Mouse (Mus musculus) left cerebral cortex, postnatal 14 days (tissue): ENCODE results near the gene Cdc14a. TPM values are rescaled to one million over a fixed set of nuclear protein-coding genes. Genes with fewer than 3 reads are reported as not detected.
A peak's percentile ranks its signal among the peaks of the same experiment; 100 is the strongest.

Source experiments
- DNase-seq, 2 experiments: peaks; one replicate each; pipeline ENCODE4 v3.0.0; 2021 to 2022; ENCODE audit warnings: low spot score in 2 of 2, mixed read lengths in 1 of 2
- intact Hi-C: fragments of 180-260 bp; cut with DNase I; formaldehyde crosslinking; loops from one replicate; pipeline ENCODE4 v1.15.1; 2025
- total RNA-seq, 2 experiments: library from RNA; stranded (reverse); gene quantifications; 2 replicates each; pipeline ENCODE4 v1.2.3; 2021

Cdc14a gene
- total RNA-seq, 2 experiments from 2014 or later = 3.4 to 4.4 TPM

DNA sequence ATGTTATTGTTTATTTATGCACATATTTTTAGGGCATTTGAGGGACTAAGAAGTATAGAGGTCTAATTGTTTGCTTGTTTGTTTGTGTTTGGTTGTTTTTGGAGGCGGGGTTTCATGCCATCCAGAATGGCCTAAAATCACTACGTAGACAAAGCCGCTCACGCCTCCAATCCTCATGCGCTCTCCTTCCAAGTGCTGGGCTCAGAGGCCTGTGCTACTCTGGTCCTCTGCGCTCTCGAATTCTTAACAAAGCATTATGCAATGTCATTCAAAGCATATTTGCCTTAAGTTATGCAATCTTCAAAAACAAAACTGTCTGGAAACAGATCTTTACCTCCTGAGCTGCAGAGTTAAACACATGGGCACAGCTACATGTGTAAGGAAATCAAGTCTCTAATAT is 121.3 kb downstream of the Cdc14a start:
- DNase-seq = no peak
- intact Hi-C loops = no loop called here

DNA sequence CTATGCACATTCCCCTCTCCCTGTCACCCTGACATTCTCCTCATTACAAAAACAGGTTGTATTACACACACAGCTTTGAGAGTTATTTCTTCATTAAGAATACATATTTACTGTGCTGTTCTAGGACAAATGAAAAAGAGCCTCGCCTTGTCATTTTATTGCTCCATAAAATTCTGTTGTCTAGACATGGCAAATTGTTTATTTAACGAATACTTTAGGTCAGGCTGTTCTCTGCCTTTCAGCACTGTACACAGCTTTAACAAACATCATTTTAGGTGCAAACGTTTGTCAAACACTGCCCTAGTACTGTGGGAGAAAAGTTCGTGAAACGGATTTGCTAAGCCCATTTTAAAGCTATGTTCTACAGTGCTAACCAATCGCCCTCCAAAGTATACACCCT is 122.1 kb downstream of the Cdc14a start:
- no peak for DNase-seq
- intact Hi-C loops = no loop called here

DNA sequence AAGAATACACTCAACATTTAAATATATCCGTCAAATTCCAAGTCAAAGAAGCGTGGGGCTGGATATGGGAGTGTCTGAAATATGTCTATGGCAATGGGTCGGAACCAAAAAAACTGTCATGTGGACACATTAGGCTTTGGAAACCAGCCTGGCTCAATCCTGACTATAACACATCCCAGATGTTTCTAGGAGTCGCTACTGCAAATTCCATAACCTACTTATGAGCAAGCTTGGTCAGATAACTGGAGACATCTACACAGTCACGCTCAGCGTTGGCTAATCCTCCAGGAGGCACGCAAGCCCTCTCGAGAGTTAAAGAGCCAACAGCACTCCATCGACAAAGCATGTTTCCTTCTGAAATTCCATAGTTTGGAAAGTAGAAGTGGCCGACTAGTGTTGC is 125.1 kb downstream of the Cdc14a start:
- no peak for DNase-seq
- intact Hi-C loops = no loop called here

DNA sequence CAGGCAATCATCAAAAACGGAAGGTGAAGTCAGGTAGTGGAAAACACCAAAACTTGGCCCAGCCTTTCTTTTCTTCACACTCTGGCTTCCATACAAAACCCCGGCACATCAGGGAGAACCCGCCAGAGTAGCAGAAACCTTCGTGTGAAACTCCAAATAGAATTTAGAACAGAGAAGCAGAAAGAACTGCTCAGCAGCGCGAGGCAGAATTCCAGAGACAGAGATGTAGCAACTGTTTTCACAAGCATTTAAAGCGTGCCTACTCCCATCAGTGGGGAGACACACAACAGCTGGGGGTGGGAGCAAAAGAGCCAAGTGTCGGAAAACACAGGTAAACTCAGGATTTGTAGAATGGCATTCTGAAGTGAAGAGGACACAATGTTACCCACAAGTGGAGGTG is 125.8 kb downstream of the Cdc14a start:
- peak; percentile 43 to 58 for DNase-seq
- intact Hi-C loops = no loop called here

DNA sequence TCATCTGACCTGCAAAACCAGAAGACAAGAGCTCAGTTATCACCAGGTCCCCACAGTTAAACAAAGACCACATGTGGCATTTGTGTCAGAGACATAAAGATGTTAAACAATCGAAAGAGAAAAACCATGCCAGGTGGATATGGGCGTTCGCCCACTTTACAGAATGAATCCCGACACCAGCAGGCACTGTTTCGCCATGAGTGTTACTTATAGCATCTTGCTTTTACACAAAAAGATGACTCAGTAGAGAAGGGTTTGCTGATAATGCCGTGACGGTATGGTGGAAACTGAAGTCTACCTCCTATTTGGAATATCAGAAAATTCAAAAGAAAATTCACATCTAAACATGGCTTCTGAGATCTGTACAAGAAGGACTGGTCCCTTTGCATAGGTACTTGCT is 126.7 kb downstream of the Cdc14a start:
- no peak for DNase-seq
- intact Hi-C loops = no loop called here

DNA sequence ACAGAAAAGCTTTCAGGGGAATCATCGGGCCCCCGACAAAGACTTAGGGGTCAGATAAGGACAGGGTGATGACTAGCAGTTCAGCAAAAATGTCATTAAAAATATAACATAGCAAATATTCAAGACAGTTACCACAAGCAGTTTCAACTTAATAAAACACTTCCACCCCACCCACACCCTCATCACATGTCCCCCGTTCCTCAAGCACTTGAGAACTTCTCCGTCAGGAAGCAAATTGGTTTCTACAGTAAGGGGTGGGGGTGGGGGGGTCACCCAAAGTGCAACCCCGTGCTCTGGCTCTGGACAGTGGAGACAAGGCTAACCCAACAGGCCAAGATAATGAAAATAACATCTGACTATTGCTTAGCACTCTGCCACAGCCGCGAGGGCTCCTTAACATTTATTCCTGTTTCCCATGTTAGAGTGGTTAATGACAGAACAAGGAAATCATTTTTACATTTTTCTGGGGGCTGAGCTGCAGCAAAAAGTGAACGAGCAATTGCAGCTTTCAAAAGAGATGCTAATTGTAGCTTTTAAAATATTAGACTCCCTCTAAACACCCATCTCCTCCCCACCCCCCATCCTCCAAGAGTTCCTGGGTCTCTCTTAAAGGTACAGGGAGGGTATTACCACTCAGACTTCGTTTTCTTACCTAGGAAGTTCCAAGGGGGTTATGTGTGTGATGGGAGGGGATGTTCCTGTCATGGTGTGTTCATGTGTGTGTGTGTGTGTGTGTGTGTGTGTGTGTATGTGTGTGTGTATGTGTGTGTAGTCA is 133.6 kb downstream of the Cdc14a start:
- DNase-seq = peak in 1 of 2 experiments; percentile 17
- intact Hi-C loops = no loop called here

DNA sequence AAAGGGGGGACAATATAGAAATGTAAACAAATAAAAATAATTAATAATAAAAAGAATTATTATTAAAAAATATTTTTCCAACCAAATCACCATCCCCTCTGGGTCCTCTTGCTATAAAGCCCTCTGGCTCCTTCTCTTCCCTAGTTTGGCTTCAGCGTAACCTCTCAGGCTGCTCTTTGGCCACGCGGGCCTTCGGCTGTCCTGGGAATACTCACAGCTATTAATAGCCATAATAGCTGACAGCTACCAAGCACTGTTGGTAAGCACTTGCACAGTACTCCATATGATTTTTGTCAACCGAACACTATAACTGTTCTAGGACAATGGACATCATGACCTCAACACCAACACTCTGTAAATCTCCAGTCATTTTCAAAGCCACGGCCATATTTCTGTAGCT is 135.0 kb downstream of the Cdc14a start:
- no peak for DNase-seq
- intact Hi-C loops = no loop called here

DNA sequence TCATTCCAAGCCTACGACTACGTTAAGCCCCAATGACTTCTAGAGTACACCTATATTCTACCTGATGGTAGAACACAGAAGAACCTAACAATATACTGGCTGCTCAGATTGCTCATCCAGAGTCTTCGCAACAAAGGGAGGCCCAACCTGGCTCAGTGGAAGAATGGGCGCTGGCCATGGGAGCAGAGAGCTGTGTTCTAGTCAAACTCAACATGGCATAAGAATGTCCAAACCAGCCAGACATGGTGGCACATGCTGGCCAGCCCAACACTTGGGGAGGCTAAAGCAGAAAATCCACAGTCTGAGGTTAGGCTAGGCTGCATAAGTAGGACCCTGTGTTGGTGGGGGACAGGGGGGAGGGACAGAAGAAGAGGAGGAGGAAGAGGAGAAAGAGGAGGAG is 139.1 kb downstream of the Cdc14a start:
- intact Hi-C loops = no loop called here

DNA sequence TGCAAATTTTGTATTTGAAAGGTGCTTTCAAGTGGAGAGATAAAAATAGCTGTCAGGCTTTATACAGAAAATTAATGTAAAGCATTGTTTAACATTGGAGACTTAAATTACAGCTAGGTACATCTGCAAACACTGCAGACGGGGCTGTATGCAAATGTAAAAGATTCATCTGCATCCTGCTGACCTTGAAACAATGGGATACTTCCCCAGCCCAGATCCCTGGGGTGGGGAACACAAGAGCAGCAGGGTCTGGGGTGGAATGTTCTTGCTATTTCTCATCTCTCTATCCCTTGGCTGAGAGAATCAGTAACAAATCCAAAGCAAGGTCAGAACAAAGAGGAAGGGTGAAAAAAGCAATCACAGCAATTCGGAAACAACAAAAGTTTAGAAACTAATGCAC is 139.8 kb downstream of the Cdc14a start:
- DNase-seq = no peak
- intact Hi-C loops = no loop called here

More for the DNA sequence above, 139.1 kb downstream of the Cdc14a start:
- DNase-seq = no peak

DNA sequence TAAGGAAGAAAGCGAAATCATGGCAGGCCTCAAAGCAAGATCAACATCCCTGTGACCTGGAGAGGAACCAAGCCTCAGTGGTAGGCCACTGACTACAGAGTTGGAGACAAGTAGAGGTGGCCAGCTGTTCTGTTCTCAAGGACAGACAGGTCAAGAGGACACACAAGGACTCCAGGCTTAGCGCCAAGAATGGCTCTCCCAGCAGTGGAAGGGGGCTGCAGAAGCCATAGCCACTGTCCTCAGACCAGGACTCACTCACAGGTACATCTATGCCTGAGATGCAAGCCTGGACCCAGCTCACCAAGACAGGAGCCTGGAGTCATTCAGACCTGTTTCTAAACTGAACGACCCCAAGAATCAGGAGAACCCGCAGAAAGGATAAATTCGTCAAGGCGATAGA is 142.2 kb downstream of the Cdc14a start:
- no peak for DNase-seq
- intact Hi-C loops = no loop called here

DNA sequence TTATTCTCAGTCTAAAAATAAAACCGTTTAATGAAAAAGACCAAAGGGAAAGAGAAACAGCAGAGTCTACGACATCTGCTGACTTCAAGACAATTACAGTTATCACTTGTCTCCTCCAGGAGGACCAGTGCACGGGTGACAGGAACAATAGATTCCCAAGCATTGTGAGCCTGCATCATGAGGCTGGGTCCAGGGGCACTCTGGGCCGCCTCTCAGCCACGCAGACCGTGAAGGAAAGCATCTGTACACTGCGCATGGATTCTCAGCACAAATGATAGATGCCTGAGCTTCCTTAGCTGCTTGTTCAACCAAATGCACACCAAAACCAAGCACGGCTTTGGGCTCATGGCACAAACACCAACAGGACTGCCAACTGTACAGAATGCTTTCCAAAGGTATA is 146.7 kb downstream of the Cdc14a start:
- DNase-seq = no peak
- intact Hi-C loops = no loop called here

DNA sequence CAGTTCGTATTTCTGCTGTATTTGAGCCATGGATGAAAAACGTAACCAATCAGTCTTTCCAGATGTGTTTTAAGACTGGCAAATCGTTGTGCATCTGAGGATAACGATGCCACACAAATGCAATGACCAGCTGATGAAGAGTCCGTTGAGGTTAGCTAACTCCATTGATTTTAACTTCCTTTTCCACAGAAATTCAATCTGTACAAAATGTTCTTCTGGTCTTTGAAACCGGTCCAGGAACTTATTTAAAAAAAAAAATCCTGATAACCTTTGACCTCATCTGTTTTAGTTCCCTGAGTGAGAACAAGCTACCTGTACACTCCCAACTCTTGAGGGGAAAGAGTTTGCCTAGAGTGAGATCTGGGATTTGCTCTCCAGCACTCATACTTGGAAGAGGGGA is 152.2 kb downstream of the Cdc14a start:
- intact Hi-C loops = no loop called here
- DNase-seq = no peak

DNA sequence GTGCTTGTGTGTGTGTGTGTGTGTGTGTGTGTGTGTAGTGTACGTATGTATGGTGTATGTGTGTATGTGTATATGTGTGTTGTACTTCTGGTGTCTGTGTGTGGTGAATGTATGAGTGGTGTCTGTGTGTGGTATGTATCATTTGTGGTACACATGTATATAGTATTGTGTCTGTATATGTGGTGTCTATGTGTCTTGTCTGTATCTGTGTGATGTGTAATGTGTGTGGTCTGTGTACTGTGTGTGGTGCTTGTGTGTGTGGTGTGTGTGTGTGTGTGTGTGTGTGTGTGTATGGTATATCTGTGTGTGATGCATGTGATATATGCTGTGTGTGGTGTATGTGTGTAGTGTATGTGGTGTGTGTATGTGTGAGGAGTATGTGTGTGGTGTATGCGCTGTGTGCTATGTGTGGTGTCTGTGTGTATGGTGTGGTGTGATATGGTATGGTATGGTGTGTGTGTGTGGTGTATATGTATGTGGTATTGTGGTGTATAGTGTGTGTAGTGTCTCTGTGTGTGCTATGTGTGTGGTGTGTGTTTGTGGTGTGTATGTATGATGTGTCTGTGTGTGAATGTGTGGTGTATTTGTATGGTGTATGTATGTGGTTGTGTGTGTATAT is 156.7 kb downstream of the Cdc14a start:
- intact Hi-C loops = no loop called here

DNA sequence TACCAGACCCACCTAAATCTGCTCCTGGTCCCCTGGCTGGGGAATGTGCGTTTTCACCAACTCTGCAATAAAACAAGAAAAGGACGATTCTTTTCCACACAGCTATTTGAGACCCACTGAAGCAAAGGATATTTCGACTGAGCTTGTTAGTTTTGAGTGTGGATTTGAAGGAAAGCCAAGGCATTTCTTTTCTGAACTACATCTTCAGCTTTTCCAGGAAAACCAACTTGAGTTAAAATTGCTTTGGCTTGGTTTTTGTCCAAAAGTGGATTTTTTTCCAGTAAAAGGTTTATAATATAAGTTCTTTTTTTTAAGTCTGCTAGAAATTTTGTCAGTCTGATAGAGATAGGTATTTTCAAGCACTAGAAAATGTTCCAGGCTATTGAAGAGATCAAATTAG is 157.5 kb downstream of the Cdc14a start:
- no peak for DNase-seq

More for the DNA sequence above, 156.7 kb downstream of the Cdc14a start:
- DNase-seq = no peak

DNA sequence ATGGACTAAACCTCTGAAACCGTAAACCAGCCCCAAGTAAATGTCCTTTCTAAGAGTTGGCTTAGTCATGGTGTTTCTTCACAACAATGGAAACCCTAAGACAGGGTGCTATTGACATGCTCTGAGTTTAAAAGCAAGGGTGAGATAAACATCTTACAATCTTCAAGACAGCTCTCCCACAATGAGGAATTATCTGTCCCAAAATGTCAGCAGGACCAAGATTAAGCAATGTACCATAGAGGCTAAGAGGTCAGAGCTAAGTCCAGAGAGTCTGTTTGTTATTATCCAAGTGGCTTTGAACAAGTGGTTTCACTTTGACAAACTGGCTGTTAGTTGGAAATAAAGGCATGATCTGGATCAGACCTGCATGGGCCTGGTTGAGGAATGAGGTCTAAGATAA is 159.9 kb downstream of the Cdc14a start:
- intact Hi-C loops = no loop called here
- DNase-seq = no peak

More for the DNA sequence above, 157.5 kb downstream of the Cdc14a start:
- intact Hi-C loops = no loop called here

DNA sequence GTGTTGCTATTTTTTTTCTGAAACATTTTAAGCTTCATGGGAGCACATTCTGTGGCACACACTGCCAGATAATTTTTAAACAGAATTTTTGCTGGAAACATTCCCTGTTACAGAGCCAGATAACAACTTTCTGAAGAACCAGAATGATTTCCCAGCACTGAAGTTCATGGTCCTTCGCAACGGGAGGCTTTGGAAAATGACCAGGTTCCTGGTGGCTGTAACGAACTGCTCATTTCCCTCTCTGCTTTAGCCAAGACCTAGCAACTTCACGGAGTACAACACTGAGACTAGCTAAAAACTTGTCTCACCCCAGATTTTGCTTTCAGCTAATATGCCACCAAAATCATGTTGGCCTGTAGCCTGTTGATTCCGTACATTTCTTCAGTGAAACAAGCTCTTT is 160.8 kb downstream of the Cdc14a start:
- DNase-seq = no peak
- intact Hi-C loops = no loop called here

DNA sequence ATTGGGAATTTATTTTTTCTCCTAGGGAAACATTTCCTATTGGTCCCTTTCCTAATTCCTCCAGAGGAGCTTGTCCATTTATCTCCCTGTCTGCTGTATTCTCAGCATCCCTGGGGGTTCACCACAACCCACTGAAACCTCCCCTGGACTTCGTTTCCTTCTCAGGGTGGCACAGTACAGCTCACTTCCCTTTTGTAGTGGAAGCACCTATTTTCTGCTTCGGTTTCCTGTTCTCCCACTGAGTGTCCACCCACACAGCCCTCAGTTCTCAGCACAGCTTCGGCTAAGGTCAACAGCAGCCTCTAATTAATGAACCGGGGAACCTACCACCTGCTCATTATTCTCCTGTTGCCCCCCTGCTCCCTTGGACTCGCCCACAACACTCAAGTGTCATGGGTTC is 167.7 kb downstream of the Cdc14a start:
- intact Hi-C loops = no loop called here
- no peak for DNase-seq

DNA sequence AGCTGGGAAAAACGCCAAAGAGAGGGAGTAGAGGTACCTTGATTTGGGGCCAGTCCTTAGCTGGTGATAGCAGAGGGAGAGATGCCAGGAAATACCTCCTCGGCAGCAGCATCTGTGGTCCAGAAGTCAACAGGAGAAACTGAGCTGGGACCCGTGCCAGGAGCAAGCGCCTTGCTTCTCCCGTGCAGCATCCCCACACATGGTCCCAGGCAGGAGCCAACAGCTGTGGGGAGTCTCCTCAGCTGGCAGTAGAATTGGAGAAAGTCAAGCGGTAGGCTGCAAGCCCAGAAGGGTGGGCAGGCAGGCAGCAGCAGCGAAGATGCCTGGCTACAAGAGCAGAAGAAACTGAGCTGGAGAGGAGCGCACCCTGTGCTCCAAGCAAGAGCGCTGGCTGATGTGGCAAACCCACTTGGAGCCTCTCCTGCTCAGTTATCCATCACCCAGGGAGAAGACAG is 170.7 kb downstream of the Cdc14a start, which contains the start of gene Gpr88:
Gene Gpr88 (minus strand): TSS at position 427 of the 455 bp plus-strand sequence.
- peak; percentile 84 to 93 for DNase-seq
- intact Hi-C loops = loop anchor here (5.0 kb wide), 3 partner anchors 74 to 216 kb away; no protein-coding TSS in a partner anchor

DNA sequence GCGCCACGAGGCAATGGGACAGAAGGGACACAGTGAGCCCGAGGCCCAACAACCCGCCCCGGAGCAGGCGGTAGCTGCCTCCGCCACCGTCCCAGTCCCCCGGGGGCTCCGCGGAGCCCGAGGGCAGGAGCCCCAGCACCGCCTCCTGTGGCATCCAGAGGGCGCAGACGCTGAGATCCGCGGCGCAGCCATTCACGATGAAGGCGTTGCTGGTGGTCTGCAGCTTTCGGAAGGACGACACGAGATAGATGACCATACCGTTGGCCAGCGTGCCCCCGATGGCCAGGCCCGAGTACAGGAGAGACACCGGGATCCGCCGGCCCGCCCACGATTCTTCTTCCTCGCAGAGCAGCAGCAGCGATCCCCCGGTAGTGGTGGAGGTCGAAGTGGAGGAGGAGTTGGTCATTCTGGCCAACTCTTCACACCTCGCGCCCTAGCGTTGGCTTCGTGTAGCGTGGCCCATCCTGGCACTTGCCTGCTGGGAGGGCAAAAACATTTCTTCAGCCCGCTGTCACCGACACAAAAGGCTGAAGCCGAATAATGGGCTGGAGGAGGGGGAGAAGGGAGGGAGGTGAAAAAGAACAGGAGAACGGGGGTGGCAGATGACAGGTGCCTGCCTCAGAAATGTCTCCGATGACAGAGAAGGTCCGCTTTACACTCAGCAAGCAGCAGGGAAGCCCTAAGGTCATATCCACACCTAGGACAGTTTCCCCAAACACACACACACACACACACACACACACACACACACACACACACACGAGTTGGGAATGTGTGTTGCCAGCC is 171.4 kb downstream of the Cdc14a start:
- peak; percentile 46 to 50 for DNase-seq
- intact Hi-C loops = loop anchor here (5.0 kb wide), 3 partner anchors 75 to 215 kb away; no protein-coding TSS in a partner anchor
